Mouse (Mus musculus): Measurements from ENCODE around the gene Necap2.

Necap2 gene

DNA sequence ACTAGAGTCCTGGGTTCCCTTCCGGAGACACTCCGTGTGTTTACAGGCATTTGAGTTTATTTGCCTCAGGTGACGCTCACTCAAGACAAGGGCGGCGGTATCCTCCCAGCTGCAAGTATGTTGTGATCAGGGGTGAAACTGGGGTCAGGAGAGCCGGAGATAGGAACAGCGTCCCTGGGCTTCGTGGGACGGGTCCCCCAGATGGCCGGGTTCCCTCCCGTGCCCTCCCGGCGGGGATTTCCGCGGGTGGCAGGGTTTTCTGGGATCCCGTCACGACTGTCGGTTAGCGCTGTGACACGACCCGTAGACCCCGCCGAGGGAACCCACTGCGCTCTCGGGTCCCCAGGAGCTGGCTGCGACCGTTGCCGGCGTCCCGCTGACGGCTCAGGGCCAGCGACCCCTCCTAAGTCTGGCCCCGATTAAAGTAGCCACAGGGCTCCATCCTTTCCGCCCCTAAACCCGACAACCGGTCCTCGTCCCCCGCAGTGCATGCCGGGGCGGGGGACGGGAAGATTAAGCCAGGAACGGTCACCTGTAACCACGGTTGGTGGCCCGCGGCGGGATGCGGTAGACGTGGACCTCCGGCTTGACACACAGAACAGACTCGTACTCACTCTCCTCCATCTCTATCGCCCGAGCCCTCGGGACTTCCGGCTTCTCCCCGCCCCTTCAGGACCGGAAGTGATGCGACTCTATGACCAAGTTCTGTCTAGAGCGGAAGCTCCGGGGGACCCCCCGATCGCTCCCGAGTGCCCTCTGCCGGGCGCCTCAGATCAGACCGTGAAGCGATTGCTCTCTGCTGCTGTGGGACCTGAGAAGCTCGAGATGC is at the start of gene Necap2:
Gene Necap2 (minus strand): TSS at position 677 of the 829 bp plus-strand sequence.
- peak; percentile 98 for DNase-seq (ENCODE audit: low spot score)

DNA sequence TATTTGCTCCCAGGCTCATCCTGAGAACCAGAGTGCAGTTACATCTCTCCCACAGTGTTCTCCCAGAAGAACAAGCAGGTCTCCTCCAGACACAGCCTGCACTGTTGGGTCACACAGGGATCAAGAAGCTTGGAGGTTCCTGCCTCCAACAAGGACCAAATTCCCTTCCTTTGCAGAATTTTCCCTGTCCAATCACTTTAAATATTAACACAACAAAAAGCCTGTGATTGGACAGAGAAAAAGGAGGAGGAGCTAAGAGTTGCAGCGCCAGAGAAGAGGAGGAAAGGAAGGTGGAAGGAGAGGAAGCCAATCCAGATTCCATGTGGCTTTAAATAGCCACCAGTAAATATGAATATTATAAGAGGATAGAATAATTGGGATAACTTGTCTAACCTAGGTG is 44.9 kb upstream of the Necap2 start:
- no peak for DNase-seq (ENCODE audit: low spot score)

DNA sequence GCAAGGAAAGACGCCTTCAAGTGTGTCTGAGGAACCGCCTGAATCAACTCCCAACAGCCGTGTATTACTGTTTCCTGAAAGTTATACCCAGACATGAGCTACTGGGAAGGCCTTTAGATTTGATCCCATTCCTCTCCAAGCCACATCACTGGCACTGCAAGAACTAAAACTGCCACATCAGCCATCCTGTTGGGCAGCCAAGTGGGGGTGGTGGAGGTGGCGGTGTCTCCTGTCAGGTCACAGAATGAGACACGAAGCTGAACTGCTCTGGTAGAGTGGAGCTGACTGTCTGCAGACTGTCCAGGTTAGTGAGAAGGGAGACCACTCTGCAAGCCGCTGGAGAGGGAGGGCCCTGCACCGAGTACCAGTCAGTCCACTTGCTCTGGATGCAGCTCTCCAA is 44.5 kb upstream of the Necap2 start:
- DNase-seq (ENCODE audit: low spot score) = no peak

DNA sequence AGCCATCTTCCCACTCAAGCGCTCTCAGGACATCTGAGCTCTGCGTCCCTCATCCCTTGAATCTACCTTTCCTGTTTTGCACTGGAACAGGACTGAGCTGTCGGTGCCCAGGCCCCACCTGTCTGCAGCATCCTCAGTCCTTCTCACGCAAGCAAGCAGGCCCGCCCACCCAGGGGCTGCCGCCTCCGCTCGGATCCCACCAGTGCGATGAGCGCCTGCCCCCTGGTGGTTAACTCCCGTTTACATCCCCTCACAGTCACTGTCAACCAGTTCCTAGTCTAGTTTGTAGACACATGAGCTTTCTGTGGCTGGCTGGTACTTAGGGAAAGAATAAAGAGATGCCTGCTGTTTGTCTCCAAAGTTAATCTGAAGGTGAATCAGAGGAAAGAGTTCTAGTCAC is 42.5 kb upstream of the Necap2 start:
- DNase-seq (ENCODE audit: low spot score) = peak; percentile 81

DNA sequence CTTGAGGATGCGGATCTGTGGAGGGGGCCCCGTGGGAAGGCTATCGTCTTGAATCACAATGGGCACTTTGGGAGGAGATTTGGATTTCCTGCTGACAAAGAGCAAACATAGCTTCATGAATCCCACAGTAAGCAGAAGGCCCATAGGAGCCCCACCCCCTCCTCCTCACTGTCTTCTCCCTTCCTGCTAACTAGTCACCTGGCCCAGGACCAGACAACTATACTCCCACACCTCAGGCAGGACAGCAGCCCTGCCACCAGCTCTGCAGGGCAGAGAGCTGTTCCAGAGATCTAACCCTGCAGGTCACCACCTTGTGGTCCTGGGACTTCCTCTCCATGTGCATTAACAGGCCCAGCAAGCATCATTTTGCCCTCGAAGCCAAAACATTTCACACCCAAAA is 40.5 kb upstream of the Necap2 start:
- DNase-seq (ENCODE audit: low spot score) = no peak

DNA sequence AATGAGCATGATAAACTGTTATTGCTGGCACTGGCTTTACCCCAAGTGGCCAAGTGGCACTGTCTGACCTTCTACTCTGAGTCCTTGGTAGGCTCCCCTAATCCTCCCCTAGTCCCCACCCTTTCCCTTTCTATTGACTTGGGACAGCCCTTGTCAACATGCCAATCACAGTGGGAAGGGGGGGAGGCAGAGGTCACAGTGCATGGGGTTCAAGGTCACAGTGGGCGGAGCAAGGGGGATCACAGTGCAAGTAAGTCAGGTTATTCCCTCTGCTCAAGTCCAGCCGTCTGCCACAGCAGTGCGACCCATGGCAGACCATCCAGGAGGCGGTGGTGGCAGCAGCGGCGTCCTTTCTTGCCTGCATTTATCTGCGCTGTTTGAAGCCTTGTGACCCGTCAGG is 37.2 kb upstream of the Necap2 start:
- DNase-seq (ENCODE audit: low spot score) = no peak

DNA sequence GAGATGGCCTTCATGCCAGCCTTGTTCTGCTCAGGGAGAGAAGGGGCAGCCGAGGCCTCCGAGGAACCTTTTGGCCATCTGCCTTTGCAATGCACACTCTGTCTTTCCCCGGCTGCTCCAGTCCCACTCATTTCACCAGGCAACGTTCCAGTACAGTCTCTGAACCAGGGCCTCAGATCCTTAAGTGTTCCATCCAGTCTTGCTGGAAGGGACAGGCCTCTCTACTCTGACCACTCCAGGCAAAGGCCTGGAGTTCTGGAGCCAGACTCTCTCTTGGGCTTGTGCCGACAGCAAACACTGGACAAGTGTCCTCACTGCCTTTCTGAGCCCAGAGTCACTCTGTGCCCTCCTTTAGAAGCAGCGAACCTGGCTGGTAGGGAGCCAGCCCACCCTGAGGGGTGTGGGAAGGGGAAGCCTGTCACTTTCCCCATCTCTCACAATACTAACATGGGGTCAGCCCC is 36.4 kb upstream of the Necap2 start:
- no peak for DNase-seq (ENCODE audit: low spot score)

DNA sequence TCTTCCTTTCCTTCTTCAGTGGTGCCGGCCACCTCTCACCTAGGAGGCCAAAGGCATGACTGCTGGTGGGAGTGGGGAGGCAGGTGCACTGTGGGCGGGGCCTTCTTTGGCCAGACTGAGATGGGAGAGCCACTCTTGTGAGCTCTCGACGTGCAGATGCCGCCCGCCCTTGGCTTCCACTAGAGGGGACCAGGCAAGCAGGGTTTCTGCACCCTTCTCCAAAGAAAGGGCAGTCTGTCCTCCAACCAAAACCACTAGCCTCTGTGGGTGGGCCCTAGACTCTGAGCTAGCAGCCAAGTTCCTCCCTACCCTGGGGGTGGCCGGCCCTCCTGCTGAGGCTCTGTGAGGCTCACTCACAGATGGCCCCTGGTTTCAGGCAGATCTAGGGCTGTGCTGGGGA is 35.7 kb upstream of the Necap2 start:
- no peak for DNase-seq (ENCODE audit: low spot score)

DNA sequence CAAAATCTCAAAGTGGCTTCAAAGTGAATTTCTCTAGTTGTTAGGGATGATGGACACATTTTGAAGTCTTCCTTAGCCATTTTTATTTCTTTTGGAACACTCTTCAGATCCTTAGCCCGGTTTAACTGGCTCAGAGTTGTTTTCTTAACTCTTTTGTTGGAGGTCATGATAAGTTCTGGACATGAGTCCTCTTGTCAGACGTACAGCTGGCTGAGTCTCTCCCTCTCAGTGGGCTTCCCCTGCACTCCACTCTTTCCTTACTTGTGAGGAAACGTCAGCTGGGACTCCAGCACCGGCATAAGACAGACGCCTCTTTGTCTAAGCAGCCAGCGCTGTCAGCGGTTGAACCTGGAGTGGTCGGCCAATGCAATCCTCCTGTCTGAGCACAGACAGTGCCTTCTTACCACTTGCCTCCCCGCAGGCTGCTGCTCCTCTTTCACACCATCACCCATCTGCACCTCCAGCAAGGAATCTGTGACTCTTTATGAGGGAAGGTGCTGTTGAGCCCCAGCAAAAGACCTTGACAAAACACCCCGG is 30.1 kb upstream of the Necap2 start:
- peak; percentile 49 for DNase-seq (ENCODE audit: low spot score)

DNA sequence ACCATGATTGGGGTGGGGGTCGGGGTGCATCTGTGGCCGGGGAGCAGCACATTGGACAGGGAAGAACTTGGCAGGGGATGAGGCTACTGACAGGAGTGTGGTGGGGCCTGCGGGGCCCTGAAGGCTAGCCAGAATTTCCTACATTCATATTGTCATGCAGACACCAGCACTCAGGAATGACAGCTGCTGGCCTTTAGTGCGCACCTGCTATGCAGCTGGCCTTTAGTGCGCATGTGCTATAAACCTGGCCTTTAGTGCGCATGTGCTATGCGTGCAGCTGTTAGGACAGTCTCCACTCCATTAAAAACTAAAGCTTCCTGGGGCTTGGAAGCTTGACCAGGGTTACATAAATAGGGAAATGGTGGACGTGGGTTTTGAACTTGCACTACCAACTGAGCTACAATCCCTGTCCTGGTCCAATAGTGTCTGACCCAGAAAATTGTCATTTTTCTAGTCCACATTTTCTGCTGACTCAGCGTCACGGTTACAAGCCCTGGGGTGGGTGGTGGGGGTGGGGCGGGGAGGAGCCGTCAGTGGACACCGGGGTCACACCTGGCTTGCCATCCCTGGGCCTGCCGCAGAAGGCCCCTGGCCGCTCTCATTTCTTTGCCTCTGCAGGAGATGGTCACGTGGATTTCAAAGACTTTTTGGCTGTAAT is 28.5 kb upstream of the Necap2 start:
- no peak for DNase-seq (ENCODE audit: low spot score)

DNA sequence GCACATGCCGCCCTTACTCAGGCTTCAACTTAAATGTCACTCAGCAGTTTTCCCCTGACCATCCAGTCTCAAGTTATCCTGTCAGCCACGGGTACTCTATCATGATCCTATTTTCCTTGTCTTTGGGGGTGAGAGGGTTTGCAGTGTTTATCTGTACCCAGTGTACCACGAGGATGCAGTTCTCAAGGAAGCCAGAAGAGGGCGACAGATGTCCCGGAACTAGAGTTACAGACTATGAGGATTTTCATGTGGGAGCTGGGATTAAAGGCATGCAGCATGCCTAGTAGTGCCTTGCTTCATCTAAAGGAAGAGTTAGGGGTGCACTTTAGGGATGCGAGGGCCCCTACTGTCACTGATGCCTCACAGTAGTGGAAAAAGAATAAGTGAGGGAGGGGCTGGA is 23.7 kb upstream of the Necap2 start:
- DNase-seq (ENCODE audit: low spot score) = peak; percentile 64

DNA sequence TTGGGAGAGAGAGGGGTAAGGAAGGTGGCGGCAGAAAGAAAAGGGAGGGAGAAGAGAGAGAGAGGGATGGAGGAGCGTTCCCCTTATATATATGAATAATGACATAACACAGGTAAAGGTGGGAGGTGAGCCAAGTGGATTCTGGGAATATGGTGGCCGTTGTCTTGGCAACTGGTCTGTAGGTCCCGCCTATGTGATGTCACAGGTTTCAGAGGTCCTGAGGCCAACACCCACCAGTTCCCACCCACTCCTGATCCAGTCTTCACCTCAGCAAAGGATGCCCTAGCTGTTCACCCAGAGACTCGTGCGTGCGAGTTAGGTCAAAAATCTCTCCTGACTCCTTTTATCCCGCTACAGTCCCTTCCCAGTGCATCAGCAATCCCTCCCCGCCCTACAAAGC is 23.1 kb upstream of the Necap2 start:
- DNase-seq (ENCODE audit: low spot score) = no peak

DNA sequence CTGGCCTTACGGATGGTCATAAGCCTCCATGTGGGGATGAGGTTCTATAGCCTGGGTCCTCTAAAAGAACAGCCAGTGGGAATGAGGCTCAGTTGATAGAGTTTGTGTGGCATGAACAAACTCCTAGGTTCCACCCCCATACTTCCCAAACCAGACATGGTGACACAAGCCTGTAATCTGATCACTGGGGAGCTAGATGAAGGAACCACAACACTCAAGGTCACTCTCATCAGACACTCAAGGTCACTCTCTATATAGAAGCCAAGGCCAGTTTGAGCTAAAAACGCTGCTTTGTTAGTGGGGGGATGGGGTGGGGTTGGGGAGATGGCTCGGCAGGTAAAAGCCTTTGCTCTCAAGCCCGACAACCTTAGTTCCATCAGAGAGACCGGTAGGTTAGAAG is 21.8 kb upstream of the Necap2 start:
- no peak for DNase-seq (ENCODE audit: low spot score)

DNA sequence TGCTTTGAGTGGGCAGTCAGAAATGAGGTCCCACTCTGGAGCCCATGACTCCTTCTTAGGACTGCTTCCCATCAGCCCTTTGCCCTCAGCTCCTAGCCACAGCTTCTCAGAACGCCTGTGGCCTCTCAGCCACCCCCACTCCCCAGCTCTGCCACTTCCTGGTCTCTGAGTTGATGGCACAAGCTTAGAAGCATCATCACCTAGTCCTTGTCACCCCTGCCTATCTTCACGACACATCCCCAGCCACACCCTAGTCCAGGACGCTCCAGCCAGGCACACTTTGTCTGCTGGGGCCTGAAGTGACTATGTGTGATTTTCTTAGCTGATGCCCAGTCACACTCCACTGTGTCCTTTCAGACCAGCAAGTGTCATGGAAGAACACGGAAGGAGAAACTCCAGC is 20.8 kb upstream of the Necap2 start:
- DNase-seq (ENCODE audit: low spot score) = no peak

DNA sequence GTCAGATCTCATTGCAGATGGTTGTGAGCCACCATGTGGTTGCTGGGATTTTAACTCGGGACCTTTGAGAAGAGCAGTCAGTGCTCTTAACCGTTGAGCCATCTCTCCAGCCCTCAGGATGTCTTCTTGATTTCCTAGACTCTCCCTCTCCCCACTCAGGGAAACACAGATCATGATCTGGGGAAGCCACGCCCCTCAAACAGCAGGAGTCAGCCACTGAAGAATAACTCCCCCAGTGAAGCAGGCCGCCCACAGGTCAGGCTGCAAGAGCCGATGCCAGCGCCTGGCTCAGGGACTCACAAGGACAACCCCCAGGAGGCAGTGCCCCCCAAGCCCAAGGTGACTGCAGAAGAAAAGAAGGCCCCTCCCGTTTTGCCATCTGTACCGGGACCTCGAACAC is 18.6 kb upstream of the Necap2 start:
- DNase-seq (ENCODE audit: low spot score) = no peak

DNA sequence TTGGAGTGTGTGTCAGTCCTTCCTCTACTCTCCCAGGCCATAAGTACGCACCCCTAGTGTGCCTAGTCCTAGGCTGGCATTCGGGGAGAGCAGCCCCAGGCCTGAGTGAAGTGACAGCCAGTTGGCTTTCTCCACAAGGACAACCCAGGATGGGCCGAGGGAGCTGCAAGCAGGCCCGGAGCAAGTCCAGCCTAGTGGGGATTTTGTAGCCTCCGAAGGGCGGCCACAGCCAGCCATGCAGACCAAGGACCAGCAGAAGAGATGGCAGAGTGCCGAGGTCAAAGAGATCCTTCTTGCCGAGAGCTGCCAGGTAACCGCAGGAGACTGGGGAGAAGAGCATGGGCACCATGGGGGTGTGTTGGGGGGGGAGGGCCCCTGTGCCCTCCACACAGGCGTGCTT is 16.9 kb upstream of the Necap2 start:
- DNase-seq (ENCODE audit: low spot score) = no peak

DNA sequence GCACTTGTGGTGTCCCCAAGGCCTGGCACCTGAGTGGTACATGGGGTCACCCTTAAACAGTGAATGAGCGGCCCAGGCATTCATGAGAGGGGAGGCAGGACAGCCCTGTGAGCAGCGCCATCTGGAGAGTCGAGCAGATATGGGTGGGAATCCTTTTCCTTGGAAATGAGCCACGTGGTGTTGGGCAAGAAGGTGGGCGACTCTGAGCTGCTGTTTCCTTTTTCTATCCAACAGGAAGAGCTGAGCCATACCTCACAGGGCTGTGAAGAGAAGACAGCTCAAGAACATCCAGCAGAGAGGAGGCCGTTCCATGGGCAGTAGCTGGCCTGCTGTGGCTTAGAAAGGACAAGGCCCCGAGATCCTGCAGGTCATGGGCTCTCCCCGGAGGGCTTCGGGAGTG is 10.6 kb upstream of the Necap2 start:
- DNase-seq (ENCODE audit: low spot score) = no peak

DNA sequence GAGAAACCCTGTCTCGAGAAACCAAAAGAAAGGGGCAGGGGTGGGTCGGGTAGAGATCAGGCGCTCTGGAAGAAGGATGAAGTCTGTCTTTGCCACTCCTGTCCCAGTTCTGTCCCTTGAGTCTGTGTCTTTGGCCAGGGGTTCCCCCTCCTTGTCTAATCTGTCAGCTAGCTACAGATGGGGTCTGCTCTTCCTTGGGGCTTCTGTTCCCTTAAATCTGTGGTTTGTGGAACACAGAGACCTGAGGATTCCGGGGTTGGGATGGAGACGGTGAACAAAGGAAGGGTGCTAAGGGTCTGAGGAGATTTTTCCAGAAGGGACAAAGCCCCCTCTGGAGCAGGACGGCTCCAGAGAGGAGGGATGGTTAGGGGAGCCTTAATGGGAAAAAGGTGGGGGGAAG is 9.9 kb upstream of the Necap2 start, which contains the start of gene Spata21:
Gene Spata21 (plus strand): TSS at position 301 of the 400 bp plus-strand sequence.
- DNase-seq (ENCODE audit: low spot score) = no peak

DNA sequence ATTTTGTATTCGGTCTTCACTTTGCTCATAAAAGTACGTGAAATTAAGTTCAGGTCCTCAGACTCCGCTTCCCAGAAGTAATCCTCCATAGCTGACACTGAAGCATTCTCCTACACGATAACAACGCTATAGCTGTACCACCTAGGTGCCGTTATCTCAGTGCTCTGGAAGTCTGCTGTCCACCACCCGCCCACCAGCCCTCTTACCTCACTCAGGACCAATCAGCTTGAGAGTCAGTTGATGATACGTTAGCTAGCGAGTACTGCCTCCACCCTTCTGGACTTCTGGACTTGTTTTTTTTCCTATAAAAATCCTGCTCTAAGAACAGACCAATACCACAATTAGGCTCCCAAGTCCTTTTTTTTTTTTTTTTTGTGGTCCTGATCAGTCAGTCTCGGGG is 8.7 kb upstream of the Necap2 start:
- DNase-seq (ENCODE audit: low spot score) = no peak

DNA sequence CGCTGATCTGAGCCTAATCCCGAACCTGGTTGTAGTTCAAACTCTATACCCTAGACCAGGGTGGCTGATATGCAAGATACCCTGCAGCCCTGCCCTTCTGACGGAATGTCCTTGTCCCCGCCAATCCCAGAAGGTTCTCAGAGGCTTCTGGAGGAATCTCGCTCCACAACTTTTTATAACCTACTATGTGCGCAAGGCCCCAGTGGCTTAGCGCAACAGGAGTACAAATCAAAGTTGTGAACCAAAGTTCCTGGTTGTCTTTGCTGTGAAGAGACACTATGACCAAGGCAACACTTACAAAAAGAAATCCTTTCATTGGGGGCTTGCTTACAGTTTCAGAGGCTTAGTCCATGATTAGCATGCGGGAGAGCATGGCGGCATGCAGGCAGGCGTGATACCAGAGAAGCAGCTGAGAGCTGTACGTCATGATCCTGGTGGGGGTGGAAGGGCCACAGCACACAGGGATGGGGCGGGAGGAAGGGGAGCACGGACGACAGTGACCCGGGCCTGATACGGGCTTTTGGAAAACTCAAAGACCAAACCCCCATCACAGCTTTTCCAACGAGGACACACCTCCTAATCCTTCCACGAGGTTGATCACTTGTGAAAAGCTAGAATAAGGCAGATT is 467 bp upstream of the Necap2 start:
- no peak for DNase-seq (ENCODE audit: low spot score)

DNA sequence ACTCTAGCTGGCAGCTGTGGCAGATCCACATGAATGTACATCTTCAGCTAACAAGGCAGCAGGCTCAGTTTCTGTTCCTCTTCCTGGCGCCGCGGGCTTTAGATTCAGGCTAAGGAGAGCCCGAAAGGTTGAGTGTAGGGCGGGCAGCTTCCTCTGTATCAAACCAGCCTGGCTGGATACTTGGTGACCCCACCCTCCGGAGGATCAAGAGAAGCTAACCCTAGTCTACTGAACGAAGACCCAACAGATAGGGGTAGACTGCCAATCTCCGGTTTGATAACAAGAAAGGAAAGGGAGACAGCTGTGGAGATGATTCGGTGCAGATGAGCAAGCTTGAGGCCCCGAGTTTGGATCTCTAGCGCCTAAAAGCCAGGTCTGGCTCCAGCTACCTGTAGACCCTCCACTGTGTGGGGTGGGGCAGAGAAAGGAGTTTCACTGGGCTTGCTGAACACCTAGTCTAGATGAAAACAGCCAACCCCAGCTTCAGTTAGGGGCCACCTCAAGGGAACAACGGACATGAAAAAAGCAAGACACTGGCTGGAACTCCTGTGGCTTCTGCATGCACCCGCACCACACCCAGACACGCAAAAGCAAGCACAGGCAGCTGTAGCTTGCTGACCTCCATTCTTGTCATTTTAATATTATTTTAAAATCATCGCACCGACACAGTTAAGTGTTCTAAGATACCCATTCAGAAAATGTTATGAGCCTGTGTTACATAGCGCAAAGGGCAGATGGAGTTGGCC is 1.2 kb downstream of the Necap2 start:
- no peak for DNase-seq (ENCODE audit: low spot score)

DNA sequence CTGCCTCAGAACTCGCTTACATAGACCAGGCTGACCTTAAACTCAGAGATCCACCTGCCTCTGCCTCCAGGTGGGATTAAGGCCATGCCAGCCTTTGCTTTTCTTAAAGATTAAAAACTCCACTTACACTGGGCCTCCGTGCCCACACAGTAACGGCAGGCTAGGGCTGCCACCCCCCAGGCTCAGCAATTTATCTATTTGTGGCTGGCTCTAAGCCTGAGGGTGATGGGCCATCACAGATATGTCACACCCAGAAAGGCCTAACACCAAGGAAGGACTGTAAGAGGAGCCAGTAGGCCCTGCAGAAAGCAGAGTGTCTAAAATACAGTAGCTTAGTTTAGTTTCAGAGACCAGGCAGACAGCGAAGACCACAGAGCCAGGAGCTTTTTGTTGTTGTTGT is 4.0 kb downstream of the Necap2 start:
- no peak for DNase-seq (ENCODE audit: low spot score)

All from embryo, embryonic 10.5 days (tissue).